Mouse (Mus musculus) ES-E14 (cell line): ENCODE data around the gene Cmbl.

Experiments
- CHD2 ChIP-seq: IDR thresholded peaks from 2 replicates; pipeline ENCODE4 v1.6.1; 2014; ENCODE audit warnings: mild to moderate bottlenecking, low read depth, low read length, inconsistent platforms
- HCFC1 ChIP-seq: IDR thresholded peaks from 2 replicates; pipeline ENCODE4 v1.6.1; 2012; ENCODE audit warnings: low read length, inconsistent platforms, borderline replicate concordance; ENCODE audit not compliant: insufficient read depth
- ZC3H11A ChIP-seq: IDR thresholded peaks from 2 replicates; pipeline ENCODE4 v1.6.1; 2012; ENCODE audit warnings: low read depth, mild to moderate bottlenecking, inconsistent platforms, low read length, borderline replicate concordance

GRCm38 (mm10) chr15:31614666-31615065 is 49.5 kb downstream of the Cmbl start:
- TF ChIP-seq HCFC1 (no peak), ZC3H11A (no peak), CHD2 (no peak)
